Mouse (Mus musculus) right cerebral cortex, postnatal 4 days (tissue): ENCODE data around the gene Pdpr.
"Not testable (repeated sequence)": the region's sequence is repeated elsewhere in the genome, so short reads cannot be mapped to it uniquely, and the experiment has no call there.

ENCODE experiments used
- DNase-seq: peaks from one replicate; pipeline ENCODE4 v3.0.0-alpha.2; 2022

Gene Pdpr

GRCm38 (mm10) chr8:111093865-111094718 lies at the start of gene Pdpr:
Gene Pdpr, plus strand, starts transcription at chr8:111094630.
- peak; percentile 87 for DNase-seq

DNA sequence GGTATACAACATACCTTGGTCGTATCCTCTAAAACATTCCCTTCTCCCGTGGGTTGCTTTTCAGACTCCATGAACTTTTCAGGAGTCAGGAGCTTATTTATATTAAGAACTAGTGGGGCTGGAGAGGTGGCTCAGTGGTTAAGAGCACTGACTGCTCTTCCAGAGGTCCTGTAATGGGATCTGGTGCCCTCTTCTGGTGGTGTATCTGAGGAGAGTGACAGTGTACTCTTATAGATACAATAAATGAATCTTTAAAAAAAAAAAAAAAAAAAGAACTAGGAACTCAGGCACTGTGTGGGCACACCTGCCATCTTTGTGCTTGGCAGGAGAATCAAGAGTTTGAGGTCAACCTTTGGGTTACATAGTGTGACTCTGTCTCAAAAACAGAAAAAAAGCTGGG lies 45.7 kb upstream of the Pdpr start:
- DNase-seq, result no peak

GRCm38 (mm10) chr8:111049106-111049505 lies 45.3 kb upstream of the Pdpr start:
- no peak for DNase-seq

DNA sequence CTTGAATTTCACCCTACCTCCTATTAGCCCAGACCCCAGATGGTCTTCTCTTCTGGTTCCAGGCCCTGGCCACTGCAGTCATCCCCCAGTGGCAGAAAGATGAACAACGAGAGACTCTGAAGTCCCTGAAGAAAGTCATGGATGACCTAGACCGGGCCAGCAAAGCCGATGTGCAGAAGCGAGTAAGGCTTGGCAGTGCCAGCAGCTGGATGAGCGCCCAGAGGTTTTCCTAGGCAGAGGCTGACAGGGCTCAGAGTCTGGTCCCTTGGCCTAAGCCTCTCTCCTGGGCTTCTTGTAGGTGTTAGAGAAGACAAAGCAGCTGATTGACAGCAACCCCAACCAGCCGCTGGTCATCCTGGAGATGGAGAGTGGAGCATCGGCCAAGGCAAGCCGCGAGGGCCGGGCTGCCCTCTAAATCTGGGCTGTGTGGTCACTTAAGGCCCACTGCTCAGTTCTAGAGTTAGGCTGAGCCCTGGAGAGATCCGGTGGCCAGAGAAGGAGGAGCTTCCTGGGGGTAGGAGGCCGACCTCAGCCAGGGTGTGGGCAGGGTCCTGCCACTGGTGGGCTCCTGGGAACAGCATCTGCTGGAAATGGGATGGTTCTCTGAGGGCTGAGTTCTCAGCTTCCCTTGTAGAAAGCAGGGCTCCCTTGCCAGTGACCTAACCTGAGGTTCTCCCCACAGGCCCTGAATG lies 40.5 kb upstream of the Pdpr start:
- DNase-seq, result peak; percentile 30

DNA sequence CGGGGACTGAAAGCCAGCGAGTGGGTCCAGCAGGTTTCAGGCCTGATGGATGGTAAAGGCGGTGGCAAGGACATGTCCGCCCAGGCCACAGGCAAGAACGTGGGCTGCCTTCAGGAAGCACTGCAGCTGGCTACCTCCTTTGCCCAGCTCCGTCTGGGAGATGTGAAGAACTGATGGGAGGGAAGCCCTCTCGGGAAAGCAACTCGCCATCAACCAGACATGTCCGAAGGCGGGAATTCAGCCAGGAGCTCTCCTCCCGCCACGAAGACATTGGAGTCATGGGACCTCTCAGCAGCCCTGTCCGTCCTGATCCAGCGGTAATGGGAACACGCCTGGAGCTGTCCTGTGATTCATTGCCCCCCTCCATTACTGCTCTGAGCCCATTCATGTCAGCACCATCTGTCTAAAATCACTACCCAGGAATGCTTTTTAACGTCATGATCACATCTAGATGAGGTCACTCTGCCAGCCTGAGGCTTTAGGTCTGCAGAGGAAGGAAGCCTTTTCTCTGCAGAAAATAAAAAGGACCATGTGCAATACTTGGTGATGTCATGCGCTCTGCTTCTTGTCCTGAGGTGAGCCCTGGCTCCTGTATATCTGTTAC lies 39.3 kb upstream of the Pdpr start:
- no peak for DNase-seq

DNA sequence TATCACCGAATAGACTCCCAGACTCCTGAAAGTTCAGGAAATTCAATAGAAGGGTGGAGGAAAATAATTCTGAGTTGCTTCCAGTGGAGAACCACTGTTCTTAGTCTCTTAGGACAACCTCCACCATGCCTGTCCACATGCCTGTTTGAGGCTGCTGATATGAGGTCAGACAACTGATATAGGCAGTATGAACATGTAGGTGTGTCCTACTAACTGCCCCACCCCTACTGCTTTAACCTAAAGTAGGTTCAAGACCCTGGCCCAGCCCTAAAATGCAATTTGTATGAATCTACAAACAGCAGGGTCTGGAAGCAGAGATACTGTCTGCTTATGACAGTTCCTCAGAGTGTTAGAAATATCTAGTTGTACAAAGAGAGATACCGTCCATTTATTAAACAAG lies 38.8 kb upstream of the Pdpr start:
- no peak for DNase-seq

- peak; percentile 93 for DNase-seq
These were observed 38.2 kb upstream of the Pdpr start, which contains the start of gene Exosc6 for GRCm38 (mm10) chr8:111056158-111056663. Gene Exosc6, plus strand, starts transcription at chr8:111056339.

DNA sequence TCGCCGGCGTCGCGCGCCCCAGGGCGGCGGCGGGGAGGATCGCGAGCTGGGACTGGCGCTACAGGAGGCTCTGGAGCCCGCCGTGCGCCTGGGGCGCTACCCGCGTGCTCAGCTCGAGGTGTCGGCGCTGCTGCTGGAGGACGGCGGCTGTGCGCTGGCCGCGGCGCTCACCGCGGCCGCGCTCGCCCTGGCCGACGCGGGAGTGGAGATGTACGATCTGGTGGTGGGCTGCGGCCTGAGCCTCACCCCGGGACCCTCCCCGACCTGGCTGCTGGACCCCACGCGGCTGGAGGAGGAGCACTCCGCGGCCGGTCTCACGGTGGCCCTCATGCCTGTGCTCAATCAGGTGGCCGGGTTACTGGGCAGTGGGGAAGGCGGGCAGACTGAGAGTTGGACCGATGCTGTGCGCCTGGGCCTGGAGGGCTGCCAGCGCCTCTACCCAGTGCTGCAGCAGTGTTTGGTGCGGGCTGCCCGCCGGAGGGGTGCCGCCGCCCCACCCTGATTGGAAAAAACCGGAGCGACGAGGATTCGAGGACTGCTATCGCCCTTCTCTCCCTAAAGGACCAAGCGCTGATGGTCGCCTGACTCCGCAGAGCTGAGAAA lies 37.6 kb upstream of the Pdpr start:
- peak; percentile 49 for DNase-seq

DNA sequence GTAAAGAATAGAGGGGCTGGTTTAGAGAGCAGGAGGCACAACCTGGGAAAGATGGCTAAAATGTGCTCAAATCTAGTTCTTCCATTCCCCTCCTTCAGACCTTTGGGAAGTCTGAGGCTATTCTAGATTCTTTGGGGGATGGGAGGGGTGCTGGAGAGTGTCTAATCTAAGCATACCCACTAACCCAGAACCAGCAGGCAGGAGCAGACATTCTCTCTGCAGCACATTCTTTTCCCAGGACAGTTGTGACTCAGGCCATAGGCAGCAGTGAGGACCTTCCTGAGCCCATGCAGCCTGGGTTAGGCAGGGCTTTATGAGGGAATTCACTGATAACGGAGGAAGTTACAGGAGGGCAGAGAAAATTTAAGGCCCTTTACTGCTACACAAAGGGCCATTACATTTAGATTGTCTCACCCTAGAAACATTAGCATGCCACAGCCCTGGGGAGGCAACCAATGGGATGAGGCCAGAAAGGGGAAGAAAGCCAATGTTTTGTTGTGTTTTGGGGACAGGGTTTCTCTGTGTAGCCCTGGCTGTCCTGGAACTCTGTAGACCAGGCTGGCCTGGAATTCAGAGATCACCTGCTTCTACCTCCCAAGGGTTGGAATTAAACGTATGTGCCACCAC lies 35.4 kb upstream of the Pdpr start:
- DNase-seq, result no peak

GRCm38 (mm10) chr8:111061688-111062071 lies 32.8 kb upstream of the Pdpr start:
- no peak for DNase-seq

GRCm38 (mm10) chr8:111062072-111062757 lies 32.2 kb upstream of the Pdpr start:
- DNase-seq, result peak; percentile 94

DNA sequence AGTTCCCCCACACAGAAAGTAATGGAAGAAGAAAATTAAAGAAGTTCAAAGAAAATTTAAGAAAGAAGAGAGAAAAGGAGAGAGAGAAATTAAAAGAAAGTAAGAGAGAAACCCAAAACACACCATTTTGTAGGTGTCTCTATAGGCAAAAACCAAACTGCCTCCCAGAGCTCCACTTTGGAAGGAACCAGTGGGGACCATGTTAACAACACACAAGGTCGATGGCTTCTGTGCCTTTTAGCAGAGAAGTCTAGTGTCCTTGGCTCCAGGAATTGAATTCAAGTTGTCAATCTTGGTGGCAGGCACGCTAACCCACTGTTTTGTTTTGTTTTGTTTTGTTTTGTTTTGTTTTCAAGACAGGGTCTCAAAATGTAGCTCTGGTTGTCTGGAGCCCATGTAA lies 31.5 kb upstream of the Pdpr start:
- DNase-seq, result no peak

DNA sequence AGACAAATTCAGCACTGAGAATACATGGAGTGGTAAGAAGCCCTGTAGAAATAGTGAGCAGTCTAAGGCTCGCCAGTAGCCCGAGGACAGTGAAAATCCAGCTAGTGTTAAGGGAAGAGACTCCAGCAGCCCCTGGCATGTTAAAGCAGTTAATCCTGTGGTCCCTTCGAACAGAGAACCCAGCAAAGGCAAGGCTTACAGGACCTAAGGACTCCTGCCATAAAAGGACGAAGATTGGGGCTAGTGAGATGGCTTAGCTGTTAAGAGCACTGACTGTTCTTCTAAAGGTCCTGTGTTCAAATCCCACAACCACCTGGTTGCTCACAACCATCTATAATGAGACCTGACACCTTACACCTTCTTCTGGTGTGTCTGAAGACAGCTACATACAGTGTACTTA lies 28.1 kb upstream of the Pdpr start:
- no peak for DNase-seq

- no peak for DNase-seq
These were observed 27.0 kb upstream of the Pdpr start for GRCm38 (mm10) chr8:111067439-111067838.

DNA sequence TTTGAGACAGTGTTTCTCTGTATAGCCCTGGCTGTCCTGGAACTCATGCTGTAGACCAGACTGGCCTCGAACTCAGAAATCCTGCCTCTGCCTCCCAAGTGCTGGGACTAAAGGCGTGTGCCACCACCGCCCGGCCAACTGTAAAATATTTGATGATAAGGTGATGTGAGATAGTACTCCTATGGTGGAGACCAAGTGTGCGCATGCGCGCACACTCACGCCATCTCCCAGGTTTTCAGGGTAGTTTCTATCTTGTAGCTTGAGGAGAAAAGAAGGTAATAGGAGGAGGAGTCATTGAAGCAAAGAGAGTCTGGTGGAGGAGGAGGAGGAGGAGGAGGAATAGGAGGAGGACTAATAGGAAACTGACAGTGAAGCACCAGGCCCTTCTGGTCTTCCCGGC lies 25.8 kb upstream of the Pdpr start:
- DNase-seq, result not testable (repeated sequence)

DNA sequence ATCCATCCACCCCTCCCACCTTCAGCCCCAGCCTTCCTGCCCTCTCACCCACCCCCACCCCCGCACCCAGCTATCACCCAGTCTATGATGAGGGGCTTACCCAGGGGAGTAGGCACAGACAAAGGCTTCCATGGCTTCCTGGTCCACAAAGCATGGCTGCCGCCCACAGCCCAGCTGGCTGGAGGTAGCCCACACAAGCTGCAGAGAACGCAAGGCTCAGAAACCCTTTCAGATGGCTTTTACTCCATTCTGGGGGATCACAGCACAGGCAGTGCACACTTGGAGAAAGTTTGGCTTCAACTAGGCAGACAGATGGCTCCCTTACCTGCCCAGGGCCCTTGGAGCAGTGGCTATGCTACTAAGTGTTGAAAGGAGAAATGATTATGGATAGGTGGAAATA lies 18.5 kb upstream of the Pdpr start:
- DNase-seq, result no peak

DNA sequence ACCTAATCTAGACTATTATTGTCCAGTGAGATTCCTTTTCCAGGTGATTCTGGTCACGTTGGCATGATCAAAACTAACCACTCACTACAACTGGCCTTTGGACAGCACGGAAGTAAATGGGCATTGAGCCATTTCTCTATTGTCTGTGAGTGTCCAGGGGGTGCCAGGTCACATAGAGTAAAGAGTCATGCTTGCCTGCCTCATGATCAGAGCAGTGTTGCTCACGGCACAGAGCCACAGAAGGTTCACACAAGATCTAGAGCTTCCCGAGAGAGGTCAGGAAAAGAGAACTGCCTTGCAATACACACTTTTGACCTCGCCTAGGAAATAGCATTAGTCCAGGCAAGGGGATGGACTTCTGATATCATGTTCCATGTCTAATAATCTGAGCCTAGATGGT lies 15.0 kb upstream of the Pdpr start:
- DNase-seq, result no peak

GRCm38 (mm10) chr8:111079861-111080271 lies 14.6 kb upstream of the Pdpr start:
- DNase-seq, result no peak

DNA sequence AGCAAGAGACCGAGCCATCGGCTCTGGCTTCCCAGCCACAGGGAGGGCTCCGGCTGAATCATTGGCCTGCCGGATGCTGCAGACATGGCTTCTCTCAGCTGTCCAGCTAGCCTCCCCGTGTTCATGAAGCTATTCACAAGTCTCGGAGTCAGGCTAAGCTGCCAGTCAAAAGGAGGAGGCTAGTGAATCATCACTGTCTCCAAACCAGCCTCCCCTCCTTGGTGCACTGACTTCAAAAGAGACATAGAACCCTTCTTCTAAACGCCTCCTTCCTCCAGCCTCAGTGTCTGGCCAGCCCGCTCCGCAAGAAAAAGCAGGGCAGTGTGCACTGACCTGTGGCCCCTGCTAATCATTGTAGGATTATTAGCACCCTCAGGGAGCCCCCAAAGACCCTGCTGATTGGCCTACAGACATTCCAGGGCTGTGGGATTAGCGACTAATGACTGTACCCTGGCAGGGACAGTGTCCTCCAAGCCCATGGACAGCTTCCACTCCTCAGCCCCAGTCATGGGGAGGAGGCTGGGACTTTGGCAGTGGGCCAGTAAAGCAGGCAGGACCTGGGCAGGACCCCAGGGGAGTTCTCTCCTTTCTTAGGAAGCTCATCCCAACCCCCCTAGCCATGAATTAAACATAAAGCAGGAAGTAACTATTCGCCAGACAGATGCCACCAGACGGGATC lies 12.7 kb upstream of the Pdpr start:
- DNase-seq, result no peak

GRCm38 (mm10) chr8:111083936-111084335 lies 10.5 kb upstream of the Pdpr start:
- not testable (repeated sequence) for DNase-seq

GRCm38 (mm10) chr8:111090126-111090525 lies 4.3 kb upstream of the Pdpr start:
- DNase-seq, result peak; percentile 91
